Mouse (Mus musculus): ENCODE data around the gene Fam69b.

DNA sequence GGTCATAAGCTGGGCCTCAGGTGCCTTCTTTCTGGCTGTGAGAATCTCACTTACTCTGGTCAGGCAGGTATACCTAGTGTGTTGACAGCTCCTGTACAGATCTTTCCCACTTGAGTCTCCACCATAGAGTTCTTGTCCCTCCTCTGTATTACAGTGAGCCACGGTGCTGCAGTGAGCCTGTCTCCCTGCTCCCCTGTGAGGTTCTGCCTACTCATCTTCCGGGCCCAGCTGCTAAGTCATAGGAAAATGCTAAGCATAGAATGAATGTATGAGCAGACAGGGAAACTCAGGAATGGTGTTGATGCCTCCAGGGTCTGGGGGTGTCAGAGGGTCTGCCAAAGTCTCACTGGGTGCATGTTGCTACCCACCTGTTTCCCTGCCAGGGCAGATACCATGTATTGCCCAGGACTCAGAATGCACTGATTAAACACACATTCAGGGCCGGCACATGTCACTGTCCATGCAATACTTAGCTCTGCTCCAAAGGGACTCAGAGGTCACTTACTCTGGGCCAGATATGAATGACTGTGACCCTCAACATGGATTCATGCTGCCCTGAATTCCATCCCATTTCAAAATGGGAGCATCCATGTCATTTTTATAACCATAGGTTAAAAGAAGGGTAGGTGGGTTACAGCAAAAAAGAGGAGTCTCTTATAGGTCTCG lies 12.7 kb upstream of the Fam69b start:
- TF ChIP-seq CTCF (IDR thresholded peaks at IDR 0.05; ENCODE audit: low read depth) (no peak), EP300 (IDR thresholded peaks at IDR 0.05; ENCODE audit: low read depth) (no peak)
